Mouse (Mus musculus): ENCODE data around the gene Cmtm8. TPM values are rescaled to one million over a fixed set of nuclear protein-coding genes. Genes with fewer than 3 reads are reported as not detected.
A peak's percentile ranks its signal among the peaks of the same experiment; 100 is the strongest.

Gene Cmtm8
- polyA plus RNA-seq, 1 experiment from 2014 or later, result 81.5 TPM

- H3K4me2 ChIP-seq, result no peak overlapping the region
- H3K9me3 ChIP-seq (ENCODE audit: low read depth, low read length), result no peaks in the 10 kb centered on the region
- no peak overlapping the region for H3K9ac ChIP-seq
- no peaks in the 10 kb centered on the region for H3K27me3 ChIP-seq (ENCODE audit: insufficient read depth, low read length)
- H3K4me1 ChIP-seq (ENCODE audit: insufficient read depth), result no peaks in the 10 kb centered on the region
- no peak overlapping the region for H3K27ac ChIP-seq (ENCODE audit: low read depth)
- ATAC-seq (ENCODE audit: insufficient read depth) (no peak), DNase-seq (no peak)
- TF ChIP-seq CTCF (IDR thresholded peaks at IDR 0.05; ENCODE audit: low read depth), result no peak
- 86% methylated on average over 8 of the region's 8 CpGs for WGBS
- no peaks in the 10 kb centered on the region for H3K36me3 ChIP-seq (ENCODE audit: insufficient read depth)
- no peak overlapping the region for H3K4me3 ChIP-seq (ENCODE audit: low read depth, low read length)
These were observed 55.3 kb downstream of the Cmtm8 start for GRCm38 (mm10) chr9:114788697-114789096.

DNA sequence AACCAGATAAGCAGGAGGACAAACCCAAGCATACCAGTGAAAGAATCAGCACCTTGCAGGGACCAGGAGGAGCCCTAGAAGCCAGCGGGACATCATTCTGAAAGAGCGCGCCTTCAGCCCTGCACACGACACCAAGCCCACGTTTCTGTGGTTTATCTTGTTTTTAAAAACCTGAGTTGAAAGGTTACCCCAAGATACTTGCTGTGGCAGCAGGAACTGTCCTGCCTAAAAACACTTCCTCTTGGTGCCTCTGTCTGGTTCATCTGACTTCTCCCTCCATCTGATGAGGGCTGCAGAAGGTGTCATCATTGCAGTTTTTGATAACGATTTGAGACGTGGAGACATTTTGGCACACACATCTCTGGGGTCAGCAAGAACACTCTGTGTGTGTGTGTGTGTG is 56.2 kb downstream of the Cmtm8 start:
- DNase-seq (no peak), ATAC-seq (ENCODE audit: insufficient read depth) (no peak)
- 84% methylated on average over 7 of the region's 7 CpGs for WGBS
- H3K27ac ChIP-seq (ENCODE audit: low read depth), result no peak overlapping the region
- no peak overlapping the region for H3K4me3 ChIP-seq (ENCODE audit: low read depth, low read length)
- no peak overlapping the region for H3K4me2 ChIP-seq
- H3K27me3 ChIP-seq (ENCODE audit: insufficient read depth, low read length), result no peaks in the 10 kb centered on the region
- no peak for TF ChIP-seq CTCF (IDR thresholded peaks at IDR 0.05; ENCODE audit: low read depth)
- H3K9me3 ChIP-seq (ENCODE audit: low read depth, low read length), result no peaks in the 10 kb centered on the region
- H3K36me3 ChIP-seq (ENCODE audit: insufficient read depth), result no peaks in the 10 kb centered on the region
- H3K9ac ChIP-seq, result no peak overlapping the region
- H3K4me1 ChIP-seq (ENCODE audit: insufficient read depth), result no peaks in the 10 kb centered on the region

DNA sequence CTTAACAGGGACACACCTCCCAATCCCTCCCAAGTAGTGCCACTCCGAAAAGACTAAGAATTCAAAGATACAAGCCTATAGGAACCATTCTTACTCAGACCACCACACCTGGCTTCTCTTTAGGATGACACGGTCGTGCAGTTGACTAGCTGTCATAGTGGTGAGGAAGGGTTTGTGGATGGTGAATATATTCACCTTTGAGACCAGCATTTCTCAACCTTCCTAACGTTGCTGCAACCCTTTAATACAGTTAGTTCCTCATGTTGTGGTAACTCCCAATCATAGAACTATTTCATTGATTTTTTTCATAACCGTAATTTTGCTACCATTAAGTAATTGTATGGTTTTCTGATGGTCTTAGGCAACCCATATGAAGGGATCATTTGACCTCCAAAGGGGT is 56.8 kb downstream of the Cmtm8 start:
- Histone ChIP-seq H3K27ac (ENCODE audit: low read depth) (no peak overlapping the region), H3K4me2 (no peak overlapping the region), H3K9ac (no peak overlapping the region), H3K27me3 (ENCODE audit: insufficient read depth, low read length) (no peaks in the 10 kb centered on the region), H3K4me1 (ENCODE audit: insufficient read depth) (no peaks in the 10 kb centered on the region), H3K36me3 (ENCODE audit: insufficient read depth) (no peaks in the 10 kb centered on the region), H3K4me3 (ENCODE audit: low read depth, low read length) (no peak overlapping the region), H3K9me3 (ENCODE audit: low read depth, low read length) (no peaks in the 10 kb centered on the region)
- 93% methylated on average over 5 of the region's 5 CpGs for WGBS
- no peak for ATAC-seq (ENCODE audit: insufficient read depth)
- DNase-seq, result no peak
- no peak for TF ChIP-seq CTCF (IDR thresholded peaks at IDR 0.05; ENCODE audit: low read depth)

DNA sequence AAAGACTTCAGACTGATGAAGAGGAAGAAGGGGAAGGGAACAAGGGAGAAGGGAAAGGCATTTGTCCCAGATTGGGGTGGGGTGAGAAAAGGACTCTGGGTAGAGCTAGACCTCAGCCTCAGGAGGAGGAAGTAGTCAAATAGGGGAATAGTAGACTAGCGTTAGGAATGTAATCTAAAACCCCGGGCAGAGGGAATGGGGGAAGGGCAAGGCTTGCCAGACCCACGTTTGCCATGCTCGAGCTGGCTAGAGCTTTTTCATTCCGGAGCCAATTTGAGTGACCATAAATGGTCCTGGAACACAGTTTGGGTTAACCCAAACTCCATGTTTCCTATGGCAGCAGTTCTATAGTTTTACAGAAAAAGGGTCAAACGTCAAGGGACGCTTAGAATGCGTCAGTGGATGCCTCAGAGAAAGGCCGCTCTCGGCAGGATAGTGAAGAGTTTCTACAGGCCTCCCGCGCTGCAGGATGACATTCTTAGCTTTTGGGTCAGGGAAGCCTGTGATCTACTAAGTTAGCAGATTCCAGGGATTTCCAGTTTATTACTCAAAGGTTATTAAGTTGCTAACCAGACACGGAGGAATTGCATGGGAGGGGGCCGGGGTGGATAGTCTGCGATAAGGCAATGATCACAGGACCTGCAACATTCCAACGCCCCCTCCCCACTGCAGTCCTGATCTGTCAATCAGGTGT is 58.4 kb downstream of the Cmtm8 start:
- no peak overlapping the region for H3K9ac ChIP-seq
- no peaks in the 10 kb centered on the region for H3K27me3 ChIP-seq (ENCODE audit: insufficient read depth, low read length)
- H3K27ac ChIP-seq (ENCODE audit: low read depth), result no peak overlapping the region
- no peak overlapping the region for H3K4me3 ChIP-seq (ENCODE audit: low read depth, low read length)
- H3K4me1 ChIP-seq (ENCODE audit: insufficient read depth), result no peaks in the 10 kb centered on the region; the same call in 1 of the 2 replicates
- DNase-seq (peak; percentile 54), ATAC-seq (ENCODE audit: insufficient read depth) (no peak)
- 13% methylated on average over 16 of the region's 16 CpGs for WGBS
- H3K9me3 ChIP-seq (ENCODE audit: low read depth, low read length), result no peaks in the 10 kb centered on the region
- H3K4me2 ChIP-seq, result 0 out of 2 replicates have a peak overlapping the region, but pooled peaks have one; percentile 20
- 0 out of 2 replicates have a peak, but pooled peaks have one; percentile 9 for TF ChIP-seq CTCF (IDR thresholded peaks at IDR 0.05; ENCODE audit: low read depth)
- no peaks in the 10 kb centered on the region for H3K36me3 ChIP-seq (ENCODE audit: insufficient read depth)

DNA sequence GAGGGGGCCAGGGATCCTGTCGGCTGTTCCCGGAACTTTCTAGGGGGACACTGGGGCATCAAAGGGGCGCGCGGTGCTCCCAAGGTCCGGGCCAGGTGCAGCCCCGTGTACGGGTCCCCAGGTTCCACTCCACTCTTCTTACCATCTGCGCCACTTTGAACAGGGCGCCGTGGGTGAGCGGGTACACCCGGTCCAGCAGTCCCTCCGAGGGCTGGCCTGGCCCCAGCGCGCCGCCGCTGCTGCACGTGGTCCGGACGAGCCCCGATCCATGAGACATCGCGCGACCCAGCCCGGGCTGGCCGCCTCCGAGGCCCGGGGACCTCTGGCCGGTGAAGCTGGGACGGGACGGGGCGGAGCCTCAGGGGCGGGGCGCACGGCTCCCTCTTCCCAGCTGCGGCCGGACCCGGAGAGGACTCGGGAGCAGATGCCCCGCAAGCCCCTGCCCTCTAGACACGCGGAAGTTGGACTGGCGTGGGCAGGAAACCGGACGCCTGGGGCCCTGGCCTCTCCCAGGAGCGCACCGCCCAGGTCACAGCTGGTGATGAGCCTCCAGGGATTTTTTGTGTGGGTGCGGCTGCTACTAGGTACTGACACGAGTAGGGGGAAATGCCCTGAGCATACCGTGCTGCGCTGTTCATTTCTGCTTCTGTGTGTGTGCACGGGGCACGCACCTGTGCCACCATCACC is 62.3 kb downstream of the Cmtm8 start, which contains the start of gene Cmtm7:
Gene Cmtm7, minus strand, starts transcription at position 331 of the 687 bp plus-strand sequence.
- Histone ChIP-seq H3K9ac (peak within 1 kb of the TSS; percentile 58), H3K27ac (ENCODE audit: low read depth) (peak within 1 kb of the TSS; percentile 78), H3K4me1 (ENCODE audit: insufficient read depth) (peaks cover 6% of the 10 kb centered on the region; the same call in 1 of the 2 replicates), H3K4me3 (ENCODE audit: low read depth, low read length) (peak within 1 kb of the TSS; percentile 67), H3K27me3 (ENCODE audit: insufficient read depth, low read length) (no peaks in the 10 kb centered on the region), H3K4me2 (peak within 1 kb of the TSS; percentile 69), H3K36me3 (ENCODE audit: insufficient read depth) (no peaks in the 10 kb centered on the region), H3K9me3 (ENCODE audit: low read depth, low read length) (no peaks in the 10 kb centered on the region)
- ATAC-seq (ENCODE audit: insufficient read depth), result peak; percentile 90
- TF ChIP-seq CTCF (IDR thresholded peaks at IDR 0.05; ENCODE audit: low read depth), result no peak
- peak; percentile 84 for DNase-seq
- WGBS, result under 1% methylated on average over 54 of the region's 54 CpGs

- DNase-seq (peak; percentile 62), ATAC-seq (ENCODE audit: insufficient read depth) (peak; percentile 50; the same call in 1 of the 2 replicates)
- Histone ChIP-seq H3K27me3 (ENCODE audit: insufficient read depth, low read length) (no peaks in the 10 kb centered on the region), H3K9me3 (ENCODE audit: low read depth, low read length) (no peaks in the 10 kb centered on the region), H3K36me3 (ENCODE audit: insufficient read depth) (no peaks in the 10 kb centered on the region), H3K9ac (peak overlapping the region; percentile 58), H3K27ac (ENCODE audit: low read depth) (peak overlapping the region; percentile 78), H3K4me1 (ENCODE audit: insufficient read depth) (peaks cover 6% of the 10 kb centered on the region; the same call in 1 of the 2 replicates), H3K4me2 (peak overlapping the region; percentile 69), H3K4me3 (ENCODE audit: low read depth, low read length) (peak overlapping the region; percentile 67)
- WGBS, result under 1% methylated on average over 38 of the region's 38 CpGs
- TF ChIP-seq CTCF (IDR thresholded peaks at IDR 0.05; ENCODE audit: low read depth), result no peak
These were observed 63.0 kb downstream of the Cmtm8 start for GRCm38 (mm10) chr9:114780746-114781525.

Data from lung, embryonic 14.5 days (tissue).